Mouse (Mus musculus): Measurements from ENCODE around the gene Gm10220.
"Not testable (repeated sequence)": the region's sequence is repeated elsewhere in the genome, so short reads cannot be mapped to it uniquely, and the experiment has no call there.

Gm10220 gene

GRCm38 (mm10) chr5:26121321-26121720, at the start of gene Gm10220:
Gene Gm10220, minus strand, starts transcription at chr5:26121421.
- DNase-seq (ENCODE audit: low read depth, low spot score), result not testable (repeated sequence)

GRCm38 (mm10) chr5:26169855-26170254, 48.6 kb upstream of the Gm10220 start:
- DNase-seq (ENCODE audit: low read depth, low spot score), result no peak

- no peak for DNase-seq (ENCODE audit: low read depth, low spot score)
Measured at GRCm38 (mm10) chr5:26165791-26166165, 44.6 kb upstream of the Gm10220 start.

GRCm38 (mm10) chr5:26165036-26165790, 44.0 kb upstream of the Gm10220 start:
- DNase-seq (ENCODE audit: low read depth, low spot score), result no peak

GRCm38 (mm10) chr5:26157396-26158170, 36.4 kb upstream of the Gm10220 start:
- DNase-seq (ENCODE audit: low read depth, low spot score), result no peak

- no peak for DNase-seq (ENCODE audit: low read depth, low spot score)
Measured at GRCm38 (mm10) chr5:26142891-26143290, 21.7 kb upstream of the Gm10220 start.

GRCm38 (mm10) chr5:26105262-26105661, 16.0 kb downstream of the Gm10220 start, which contains the start of gene 5031410I06Rik:
Gene 5031410I06Rik, minus strand, starts transcription at chr5:26105362.
- not testable (repeated sequence) for DNase-seq (ENCODE audit: low read depth, low spot score)

- not testable (repeated sequence) for DNase-seq (ENCODE audit: low read depth, low spot score)
Measured at GRCm38 (mm10) chr5:26089191-26089590, 32.0 kb downstream of the Gm10220 start, which contains the start of gene Gm10471. Gene Gm10471, minus strand, starts transcription at chr5:26089291.

GRCm38 (mm10) chr5:26079023-26079422, 42.2 kb downstream of the Gm10220 start:
- not testable (repeated sequence) for DNase-seq (ENCODE audit: low read depth, low spot score)

GRCm38 (mm10) chr5:26070716-26071115, 50.5 kb downstream of the Gm10220 start:
- no peak for DNase-seq (ENCODE audit: low read depth, low spot score)

Data from brain, embryonic 18.5 days (tissue).